Mouse (Mus musculus): Measurements from ENCODE around the gene Slc16a2. TPM values are rescaled to one million over a fixed set of nuclear protein-coding genes. Genes with fewer than 3 reads are reported as not detected.

Gene Slc16a2
- polyA plus RNA-seq, 1 experiment: 32.6 TPM

DNA sequence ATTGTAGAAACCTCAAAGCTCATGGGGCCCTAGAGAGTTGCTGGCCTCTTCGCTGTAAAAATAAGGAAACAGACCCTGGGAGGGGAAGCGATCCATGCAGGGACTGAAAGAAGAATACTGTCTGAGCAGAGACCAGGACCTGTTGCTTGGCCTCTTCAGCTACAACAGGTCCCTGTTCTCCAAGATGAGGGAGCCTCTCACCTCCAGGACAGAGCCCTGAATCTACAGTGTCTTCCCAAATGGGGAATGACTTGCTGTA, 79.8 kb downstream of the Slc16a2 start:
- no peak for DNase-seq
- H3K4me1 ChIP-seq (ENCODE audit: control insufficient read depth, insufficient read depth, low read length): peaks cover 2% of the 10 kb centered on the region; the same call in 1 of the 2 replicates
- H3K4me3 ChIP-seq (replicated peaks; ENCODE audit: extremely low read depth, low read depth, low read length): no peak overlapping the region
- WGBS: 61% methylated on average over 2 of the region's 2 CpGs
- TF ChIP-seq CTCF (IDR thresholded peaks at IDR 0.05; ENCODE audit: insufficient read depth, low read length) (no peak), POLR2A (IDR thresholded peaks at IDR 0.05; ENCODE audit: borderline replicate concordance, extremely low read depth, low read depth, low read length) (no peak)

DNA sequence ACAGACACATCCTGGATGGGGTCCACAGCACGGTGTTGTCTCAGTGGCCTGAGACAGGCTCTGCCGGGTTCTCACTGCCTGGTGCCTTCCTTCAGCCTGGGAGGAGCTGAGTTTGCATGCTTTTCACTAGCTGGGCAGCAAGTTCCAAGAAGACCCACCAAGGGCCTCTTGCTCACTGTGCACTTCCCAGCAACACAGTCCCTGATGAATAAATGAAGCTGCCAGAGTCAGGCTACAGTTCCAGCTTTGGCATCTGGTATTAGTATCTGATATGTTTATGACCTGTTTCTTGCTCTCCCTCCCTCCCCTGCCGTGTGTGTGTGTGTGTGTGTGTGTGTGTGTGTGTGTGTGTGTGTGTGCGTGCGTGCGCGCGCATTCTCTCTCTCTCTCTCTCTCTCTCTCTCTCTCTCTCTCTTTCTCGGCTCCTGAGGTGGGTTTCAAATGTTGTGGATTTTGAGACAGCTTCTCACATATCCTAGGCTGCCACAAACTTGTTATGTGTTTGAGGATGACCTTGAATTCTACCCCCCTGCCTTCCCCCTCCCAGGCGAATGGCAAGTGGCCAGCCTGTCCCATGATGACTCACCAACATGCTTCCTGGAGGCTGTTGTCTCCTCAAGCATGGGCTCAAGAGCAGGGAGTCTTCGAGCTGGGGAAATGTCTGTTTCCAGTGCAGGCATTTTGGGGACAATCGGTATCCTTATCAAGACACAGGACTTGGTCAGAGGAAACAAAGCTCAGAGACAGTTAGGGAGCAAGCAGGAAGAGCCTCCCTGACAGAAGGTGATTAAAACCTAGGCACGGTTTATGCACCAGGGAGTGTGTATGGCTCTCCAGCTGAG, 80.3 kb downstream of the Slc16a2 start:
- TF ChIP-seq POLR2A (IDR thresholded peaks at IDR 0.05; ENCODE audit: borderline replicate concordance, extremely low read depth, low read depth, low read length) (no peak), CTCF (IDR thresholded peaks at IDR 0.05; ENCODE audit: insufficient read depth, low read length) (no peak)
- DNase-seq: no peak
- Histone ChIP-seq H3K4me3 (replicated peaks; ENCODE audit: extremely low read depth, low read depth, low read length) (no peak overlapping the region), H3K4me1 (ENCODE audit: control insufficient read depth, insufficient read depth, low read length) (peaks cover 2% of the 10 kb centered on the region; the same call in 1 of the 2 replicates)
- WGBS: 50% methylated on average over 13 of the region's 13 CpGs

DNA sequence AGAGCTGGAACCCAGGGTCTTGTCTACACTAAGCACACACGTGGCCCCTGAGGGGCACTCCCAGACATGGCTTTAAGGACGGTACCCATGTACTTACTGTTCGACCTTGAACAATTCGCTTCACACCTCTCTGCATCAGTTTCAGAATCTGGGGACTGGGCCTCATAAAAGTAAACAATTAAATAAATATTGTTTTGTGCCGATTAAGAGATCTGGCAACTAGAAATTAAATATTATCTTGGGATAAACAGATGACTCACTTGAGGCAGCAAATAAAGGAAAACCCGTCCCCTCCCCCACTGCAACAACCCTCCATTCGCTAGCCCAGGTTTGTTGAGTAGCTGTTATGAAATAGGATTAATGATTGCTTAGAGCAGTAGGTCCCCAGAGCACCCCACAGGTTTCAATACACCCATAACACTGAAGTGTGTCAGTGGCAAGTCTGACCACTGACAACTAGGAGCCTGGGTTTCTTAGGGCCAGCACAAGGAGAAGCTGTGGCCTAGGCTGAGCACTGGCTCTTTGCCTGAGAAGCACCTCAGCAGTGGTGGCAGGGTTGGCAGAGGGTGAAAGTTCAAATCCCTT, 87.7 kb downstream of the Slc16a2 start:
- 55% methylated on average over 7 of the region's 7 CpGs for WGBS
- DNase-seq: no peak
- no peak overlapping the region for H3K4me3 ChIP-seq (replicated peaks; ENCODE audit: extremely low read depth, low read depth, low read length)
- no peaks in the 10 kb centered on the region for H3K4me1 ChIP-seq (ENCODE audit: control insufficient read depth, insufficient read depth, low read length)
- TF ChIP-seq POLR2A (IDR thresholded peaks at IDR 0.05; ENCODE audit: borderline replicate concordance, extremely low read depth, low read depth, low read length) (no peak), CTCF (IDR thresholded peaks at IDR 0.05; ENCODE audit: insufficient read depth, low read length) (no peak)

DNA sequence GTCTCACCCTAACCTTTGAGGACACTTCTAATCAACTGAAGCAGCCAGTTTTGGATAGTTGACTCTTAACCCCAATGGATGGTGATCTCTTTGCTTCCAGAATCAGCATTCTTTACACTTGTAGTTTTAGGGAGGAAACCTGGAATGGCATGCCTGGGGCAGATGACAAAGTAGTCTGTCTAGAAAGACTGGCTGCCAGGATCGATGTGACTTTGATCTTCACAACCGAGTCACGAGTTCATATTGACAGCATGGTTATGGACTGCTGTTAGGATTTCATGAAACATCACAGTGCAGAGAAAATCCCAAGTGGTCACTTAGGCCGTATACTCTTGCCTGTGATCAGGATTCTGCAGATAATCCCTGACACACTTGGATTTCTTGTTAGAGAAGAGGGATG, 88.7 kb downstream of the Slc16a2 start:
- no peak for DNase-seq
- no peak for TF ChIP-seq CTCF (IDR thresholded peaks at IDR 0.05; ENCODE audit: insufficient read depth, low read length)
- TF ChIP-seq POLR2A (IDR thresholded peaks at IDR 0.05; ENCODE audit: borderline replicate concordance, extremely low read depth, low read depth, low read length): no peak
- Histone ChIP-seq H3K4me3 (replicated peaks; ENCODE audit: extremely low read depth, low read depth, low read length) (no peak overlapping the region), H3K4me1 (ENCODE audit: control insufficient read depth, insufficient read depth, low read length) (no peaks in the 10 kb centered on the region)
- 78% methylated on average over 4 of the region's 4 CpGs for WGBS

DNA sequence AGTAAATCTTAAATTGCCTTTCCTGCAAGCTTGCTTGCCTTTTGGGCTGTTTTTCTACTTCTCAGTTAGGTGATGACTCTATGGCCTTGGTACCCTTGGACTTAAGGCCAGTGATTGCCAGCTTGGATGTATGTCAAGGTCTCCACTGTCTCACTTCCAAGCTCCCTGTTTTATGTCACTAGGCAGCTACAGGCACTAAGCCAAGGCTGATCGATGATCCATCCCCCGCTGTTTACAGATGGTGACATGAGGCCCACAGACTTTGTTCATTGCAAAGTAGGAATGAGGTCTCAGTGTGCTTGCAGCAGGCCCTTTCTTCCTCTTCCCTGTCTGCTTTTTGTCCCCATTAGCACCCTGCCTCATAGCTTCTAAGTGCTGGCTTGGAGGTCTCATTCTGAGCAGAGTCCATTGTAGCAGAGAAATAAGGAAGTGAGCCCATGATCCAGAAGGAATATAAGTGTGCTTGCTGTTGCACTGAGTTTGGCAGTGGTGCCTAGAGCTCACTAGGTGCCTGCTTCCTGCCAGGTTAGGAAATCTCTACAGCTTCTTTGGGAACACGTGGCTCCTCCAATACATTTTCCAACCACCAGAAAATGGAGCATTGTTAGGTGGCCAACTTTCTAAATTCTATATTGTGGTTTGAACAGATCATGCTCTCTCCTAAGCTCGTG, 89.6 kb downstream of the Slc16a2 start:
- TF ChIP-seq CTCF (IDR thresholded peaks at IDR 0.05; ENCODE audit: insufficient read depth, low read length) (no peak), POLR2A (IDR thresholded peaks at IDR 0.05; ENCODE audit: borderline replicate concordance, extremely low read depth, low read depth, low read length) (no peak)
- DNase-seq: no peak
- WGBS: 61% methylated on average over 4 of the region's 4 CpGs
- H3K4me3 ChIP-seq (replicated peaks; ENCODE audit: extremely low read depth, low read depth, low read length): no peak overlapping the region
- no peaks in the 10 kb centered on the region for H3K4me1 ChIP-seq (ENCODE audit: control insufficient read depth, insufficient read depth, low read length)

DNA sequence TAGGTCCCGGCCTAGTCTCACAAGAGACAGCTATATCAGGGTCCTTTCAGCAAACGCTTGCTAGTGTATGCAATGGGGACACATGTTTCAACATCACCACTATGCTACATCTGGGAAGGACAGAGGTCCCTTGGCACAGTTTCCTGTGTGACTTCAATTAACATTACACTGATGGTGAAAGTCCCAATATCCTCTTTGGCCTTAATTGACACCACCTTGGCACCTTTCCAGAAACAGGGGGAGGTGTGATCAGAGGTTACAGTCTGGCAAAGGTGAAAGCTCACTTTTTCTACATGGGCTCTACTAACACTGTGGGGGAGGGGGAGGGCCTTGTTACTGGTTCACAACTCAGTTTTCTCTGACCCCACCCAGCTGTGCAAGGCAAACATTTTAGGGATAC, 99.3 kb downstream of the Slc16a2 start:
- Histone ChIP-seq H3K4me1 (ENCODE audit: control insufficient read depth, insufficient read depth, low read length) (no peaks in the 10 kb centered on the region), H3K4me3 (replicated peaks; ENCODE audit: extremely low read depth, low read depth, low read length) (no peak overlapping the region)
- WGBS: 68% methylated on average over 2 of the region's 2 CpGs
- DNase-seq: no peak
- TF ChIP-seq POLR2A (IDR thresholded peaks at IDR 0.05; ENCODE audit: borderline replicate concordance, extremely low read depth, low read depth, low read length) (no peak), CTCF (IDR thresholded peaks at IDR 0.05; ENCODE audit: insufficient read depth, low read length) (no peak)

DNA sequence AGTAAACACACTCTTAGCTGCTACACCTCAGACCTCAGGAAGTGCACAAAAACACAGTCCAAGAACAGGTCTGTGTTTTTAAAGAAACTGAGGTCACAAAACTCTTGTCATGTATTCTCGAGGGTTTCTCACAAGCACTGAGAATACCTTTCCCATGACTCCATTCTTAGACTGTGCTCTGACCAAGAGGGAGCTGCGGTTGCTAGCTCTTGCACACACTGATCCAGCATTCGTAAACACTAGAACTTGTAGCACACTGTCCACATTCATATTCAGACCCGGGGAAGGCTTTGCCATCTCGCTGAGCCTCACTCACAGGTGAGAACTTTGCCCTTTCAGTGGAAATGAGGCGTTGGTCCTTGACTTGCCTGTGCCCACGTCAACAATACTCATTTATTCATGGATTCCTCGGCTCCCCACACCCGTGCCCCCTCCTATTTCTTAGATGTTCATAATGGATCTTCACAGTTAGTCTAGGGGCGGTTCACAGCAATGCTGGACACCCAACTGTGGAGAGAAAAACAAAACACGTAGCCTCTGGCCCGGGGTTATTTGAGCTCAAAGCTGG, 102.1 kb downstream of the Slc16a2 start:
- TF ChIP-seq CTCF (IDR thresholded peaks at IDR 0.05; ENCODE audit: insufficient read depth, low read length) (no peak), POLR2A (IDR thresholded peaks at IDR 0.05; ENCODE audit: borderline replicate concordance, extremely low read depth, low read depth, low read length) (no peak)
- 55% methylated on average over 12 of the region's 12 CpGs for WGBS
- no peaks in the 10 kb centered on the region for H3K4me1 ChIP-seq (ENCODE audit: control insufficient read depth, insufficient read depth, low read length)
- DNase-seq: no peak
- no peak overlapping the region for H3K4me3 ChIP-seq (replicated peaks; ENCODE audit: extremely low read depth, low read depth, low read length)

DNA sequence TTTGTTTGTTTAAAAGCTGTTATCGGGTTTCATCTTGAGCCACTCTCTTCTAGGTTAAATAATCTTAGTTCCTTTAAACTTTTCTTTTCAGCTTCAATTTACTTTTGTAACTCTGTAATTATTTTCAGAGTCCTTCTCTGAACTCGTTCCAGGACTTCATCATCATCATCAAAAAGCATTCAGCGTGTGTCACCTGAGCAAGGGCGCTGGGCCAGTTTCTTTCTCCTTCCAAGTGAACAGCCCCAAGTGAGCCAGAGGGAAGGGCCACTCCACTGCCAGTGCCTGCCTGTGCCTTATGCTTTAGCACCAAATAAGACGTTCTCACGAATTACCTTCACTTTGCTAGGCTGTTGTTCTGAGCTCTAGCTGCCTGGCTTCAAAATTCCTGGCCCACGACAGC, 108.9 kb downstream of the Slc16a2 start:
- no peak overlapping the region for H3K4me3 ChIP-seq (replicated peaks; ENCODE audit: extremely low read depth, low read depth, low read length)
- TF ChIP-seq CTCF (IDR thresholded peaks at IDR 0.05; ENCODE audit: insufficient read depth, low read length) (no peak), POLR2A (IDR thresholded peaks at IDR 0.05; ENCODE audit: borderline replicate concordance, extremely low read depth, low read depth, low read length) (no peak)
- WGBS: 56% methylated on average over 7 of the region's 7 CpGs
- H3K4me1 ChIP-seq (ENCODE audit: control insufficient read depth, insufficient read depth, low read length): no peaks in the 10 kb centered on the region
- DNase-seq: no peak

DNA sequence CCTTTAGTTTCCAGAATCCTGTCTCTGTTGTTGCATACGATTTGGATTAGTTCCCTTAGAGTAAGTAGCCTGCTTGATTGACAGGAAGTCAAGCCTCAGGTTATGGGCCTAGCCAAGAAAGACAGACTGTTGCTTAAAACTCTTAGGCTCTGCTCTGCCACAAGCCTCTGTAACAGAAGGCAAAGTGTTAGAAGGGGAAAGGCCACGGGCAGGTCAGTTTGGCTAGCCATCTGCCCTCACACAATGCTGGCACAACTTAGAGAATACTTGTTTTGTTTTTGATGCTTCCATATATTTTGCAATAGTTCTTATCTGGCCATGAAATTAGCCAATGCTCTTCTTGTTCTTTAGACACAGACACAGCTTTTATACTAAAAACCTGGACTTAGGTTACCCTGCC, 112.1 kb downstream of the Slc16a2 start:
- no peaks in the 10 kb centered on the region; the same call in 1 of the 2 replicates for H3K4me1 ChIP-seq (ENCODE audit: control insufficient read depth, insufficient read depth, low read length)
- no peak for DNase-seq
- WGBS: 46% methylated on average over 2 of the region's 2 CpGs
- no peak overlapping the region for H3K4me3 ChIP-seq (replicated peaks; ENCODE audit: extremely low read depth, low read depth, low read length)
- no peak for TF ChIP-seq POLR2A (IDR thresholded peaks at IDR 0.05; ENCODE audit: borderline replicate concordance, extremely low read depth, low read depth, low read length)
- TF ChIP-seq CTCF (IDR thresholded peaks at IDR 0.05; ENCODE audit: insufficient read depth, low read length): no peak
